Mouse (Mus musculus): ENCODE measurements around the gene Dapp1. TPM values are rescaled to one million over a fixed set of nuclear protein-coding genes. Genes with fewer than 3 reads are reported as not detected.

The Dapp1 gene
- polyA plus RNA-seq, 1 experiment from 2014 or later = 6.9 TPM

- 66% methylated on average over 4 of the region's 4 CpGs for WGBS
- Histone ChIP-seq H3K36me3 (ENCODE audit: control insufficient read depth, insufficient read depth, low read length) (no peaks in the 10 kb centered on the region), H3K4me3 (ENCODE audit: low read depth, low read length) (no peak overlapping the region), H3K9me3 (ENCODE audit: control insufficient read depth, low read length) (no peaks in the 10 kb centered on the region), H3K4me1 (replicated peaks; ENCODE audit: control insufficient read depth, insufficient read depth, low read length) (no peaks in the 10 kb centered on the region), H3K9ac (ENCODE audit: low read length) (no peak overlapping the region), H3K4me2 (ENCODE audit: low read depth, low read length, severe bottlenecking) (no peak overlapping the region), H3K27me3 (ENCODE audit: control insufficient read depth, insufficient read depth, low read length) (no peaks in the 10 kb centered on the region), H3K27ac (ENCODE audit: low read depth, low read length) (no peak overlapping the region)
- DNase-seq (ENCODE audit: low spot score) (no peak), ATAC-seq (replicated peaks; ENCODE audit: low FRiP score) (no peak)
These were observed 31.0 kb upstream of the Dapp1 start for GRCm38 (mm10) chr3:138012351-138012750.

- H3K4me2 ChIP-seq (ENCODE audit: low read depth, low read length, severe bottlenecking) = no peak overlapping the region
- no peaks in the 10 kb centered on the region for H3K27me3 ChIP-seq (ENCODE audit: control insufficient read depth, insufficient read depth, low read length)
- DNase-seq (ENCODE audit: low spot score) = no peak
- H3K9me3 ChIP-seq (ENCODE audit: control insufficient read depth, low read length) = no peaks in the 10 kb centered on the region
- WGBS = 86% methylated on average over 6 of the region's 6 CpGs
- ATAC-seq (replicated peaks; ENCODE audit: low FRiP score) = no peak
- H3K4me1 ChIP-seq (replicated peaks; ENCODE audit: control insufficient read depth, insufficient read depth, low read length) = no peaks in the 10 kb centered on the region
- no peak overlapping the region for H3K9ac ChIP-seq (ENCODE audit: low read length)
- no peak overlapping the region for H3K4me3 ChIP-seq (ENCODE audit: low read depth, low read length)
- H3K36me3 ChIP-seq (ENCODE audit: control insufficient read depth, insufficient read depth, low read length) = no peaks in the 10 kb centered on the region
- no peak overlapping the region for H3K27ac ChIP-seq (ENCODE audit: low read depth, low read length)
These were observed 26.8 kb upstream of the Dapp1 start for GRCm38 (mm10) chr3:138008152-138008551.

GRCm38 (mm10) chr3:138006896-138007295 lies 25.6 kb upstream of the Dapp1 start:
- H3K27me3 ChIP-seq (ENCODE audit: control insufficient read depth, insufficient read depth, low read length) = no peaks in the 10 kb centered on the region
- H3K9ac ChIP-seq (ENCODE audit: low read length) = no peak overlapping the region
- no peak overlapping the region for H3K27ac ChIP-seq (ENCODE audit: low read depth, low read length)
- no peaks in the 10 kb centered on the region for H3K36me3 ChIP-seq (ENCODE audit: control insufficient read depth, insufficient read depth, low read length)
- DNase-seq (ENCODE audit: low spot score) = no peak
- 80% methylated on average over 3 of the region's 3 CpGs for WGBS
- no peak overlapping the region for H3K4me3 ChIP-seq (ENCODE audit: low read depth, low read length)
- H3K9me3 ChIP-seq (ENCODE audit: control insufficient read depth, low read length) = no peaks in the 10 kb centered on the region
- H3K4me1 ChIP-seq (replicated peaks; ENCODE audit: control insufficient read depth, insufficient read depth, low read length) = no peaks in the 10 kb centered on the region
- no peak for ATAC-seq (replicated peaks; ENCODE audit: low FRiP score)
- H3K4me2 ChIP-seq (ENCODE audit: low read depth, low read length, severe bottlenecking) = no peak overlapping the region

- Histone ChIP-seq H3K9me3 (ENCODE audit: control insufficient read depth, low read length) (no peaks in the 10 kb centered on the region), H3K36me3 (ENCODE audit: control insufficient read depth, insufficient read depth, low read length) (no peaks in the 10 kb centered on the region), H3K4me2 (ENCODE audit: low read depth, low read length, severe bottlenecking) (no peak overlapping the region), H3K27ac (ENCODE audit: low read depth, low read length) (no peak overlapping the region), H3K4me1 (replicated peaks; ENCODE audit: control insufficient read depth, insufficient read depth, low read length) (peaks cover 2% of the 10 kb centered on the region; the same call in 1 of the 2 replicates), H3K27me3 (ENCODE audit: control insufficient read depth, insufficient read depth, low read length) (no peaks in the 10 kb centered on the region), H3K9ac (ENCODE audit: low read length) (no peak overlapping the region), H3K4me3 (ENCODE audit: low read depth, low read length) (no peak overlapping the region)
- ATAC-seq (replicated peaks; ENCODE audit: low FRiP score) = no peak
- WGBS = 91% methylated on average over 7 of the region's 7 CpGs
- DNase-seq (ENCODE audit: low spot score) = no peak
These were observed 21.9 kb upstream of the Dapp1 start for GRCm38 (mm10) chr3:138003264-138003663.

GRCm38 (mm10) chr3:138002545-138002944 lies 21.2 kb upstream of the Dapp1 start:
- WGBS = 84% methylated on average over 6 of the region's 6 CpGs
- no peak for ATAC-seq (replicated peaks; ENCODE audit: low FRiP score)
- no peak overlapping the region for H3K27ac ChIP-seq (ENCODE audit: low read depth, low read length)
- no peaks in the 10 kb centered on the region for H3K27me3 ChIP-seq (ENCODE audit: control insufficient read depth, insufficient read depth, low read length)
- DNase-seq (ENCODE audit: low spot score) = no peak
- H3K4me3 ChIP-seq (ENCODE audit: low read depth, low read length) = no peak overlapping the region
- no peaks in the 10 kb centered on the region for H3K9me3 ChIP-seq (ENCODE audit: control insufficient read depth, low read length)
- no peak overlapping the region for H3K9ac ChIP-seq (ENCODE audit: low read length)
- no peaks in the 10 kb centered on the region for H3K36me3 ChIP-seq (ENCODE audit: control insufficient read depth, insufficient read depth, low read length)
- peaks cover 2% of the 10 kb centered on the region; the same call in 1 of the 2 replicates for H3K4me1 ChIP-seq (replicated peaks; ENCODE audit: control insufficient read depth, insufficient read depth, low read length)
- no peak overlapping the region for H3K4me2 ChIP-seq (ENCODE audit: low read depth, low read length, severe bottlenecking)

- Histone ChIP-seq H3K36me3 (ENCODE audit: control insufficient read depth, insufficient read depth, low read length) (no peaks in the 10 kb centered on the region), H3K4me2 (ENCODE audit: low read depth, low read length, severe bottlenecking) (no peak overlapping the region), H3K9ac (ENCODE audit: low read length) (no peak overlapping the region), H3K4me1 (replicated peaks; ENCODE audit: control insufficient read depth, insufficient read depth, low read length) (peaks cover 2% of the 10 kb centered on the region; the same call in 1 of the 2 replicates), H3K27me3 (ENCODE audit: control insufficient read depth, insufficient read depth, low read length) (no peaks in the 10 kb centered on the region), H3K4me3 (ENCODE audit: low read depth, low read length) (no peak overlapping the region), H3K9me3 (ENCODE audit: control insufficient read depth, low read length) (no peaks in the 10 kb centered on the region), H3K27ac (ENCODE audit: low read depth, low read length) (no peak overlapping the region)
- ATAC-seq (replicated peaks; ENCODE audit: low FRiP score) (no peak), DNase-seq (ENCODE audit: low spot score) (no peak)
- WGBS = 88% methylated on average over 4 of the region's 4 CpGs
These were observed 20.5 kb upstream of the Dapp1 start for GRCm38 (mm10) chr3:138001865-138002264.

- Histone ChIP-seq H3K4me2 (ENCODE audit: low read depth, low read length, severe bottlenecking) (no peak overlapping the region), H3K9ac (ENCODE audit: low read length) (no peak overlapping the region), H3K27ac (ENCODE audit: low read depth, low read length) (no peak overlapping the region), H3K9me3 (ENCODE audit: control insufficient read depth, low read length) (no peaks in the 10 kb centered on the region), H3K4me1 (replicated peaks; ENCODE audit: control insufficient read depth, insufficient read depth, low read length) (peaks cover 2% of the 10 kb centered on the region; the same call in 1 of the 2 replicates), H3K27me3 (ENCODE audit: control insufficient read depth, insufficient read depth, low read length) (no peaks in the 10 kb centered on the region), H3K4me3 (ENCODE audit: low read depth, low read length) (no peak overlapping the region), H3K36me3 (ENCODE audit: control insufficient read depth, insufficient read depth, low read length) (no peaks in the 10 kb centered on the region)
- ATAC-seq (replicated peaks; ENCODE audit: low FRiP score) (no peak), DNase-seq (ENCODE audit: low spot score) (no peak)
- WGBS = 82% methylated on average over 4 of the region's 4 CpGs
These were observed 19.4 kb upstream of the Dapp1 start for GRCm38 (mm10) chr3:138000724-138001069.

- no peak overlapping the region for H3K27ac ChIP-seq (ENCODE audit: low read depth, low read length)
- H3K36me3 ChIP-seq (ENCODE audit: control insufficient read depth, insufficient read depth, low read length) = no peaks in the 10 kb centered on the region
- DNase-seq (ENCODE audit: low spot score) = no peak
- no peak for ATAC-seq (replicated peaks; ENCODE audit: low FRiP score)
- no peaks in the 10 kb centered on the region for H3K9me3 ChIP-seq (ENCODE audit: control insufficient read depth, low read length)
- WGBS = 91% methylated on average over 8 of the region's 8 CpGs
- H3K9ac ChIP-seq (ENCODE audit: low read length) = no peak overlapping the region
- no peak overlapping the region for H3K4me3 ChIP-seq (ENCODE audit: low read depth, low read length)
- no peak overlapping the region for H3K4me2 ChIP-seq (ENCODE audit: low read depth, low read length, severe bottlenecking)
- peaks cover 2% of the 10 kb centered on the region; the same call in 1 of the 2 replicates for H3K4me1 ChIP-seq (replicated peaks; ENCODE audit: control insufficient read depth, insufficient read depth, low read length)
- H3K27me3 ChIP-seq (ENCODE audit: control insufficient read depth, insufficient read depth, low read length) = no peaks in the 10 kb centered on the region
These were observed 18.8 kb upstream of the Dapp1 start for GRCm38 (mm10) chr3:138000062-138000723.

GRCm38 (mm10) chr3:137999224-137999790 lies 18.0 kb upstream of the Dapp1 start:
- Histone ChIP-seq H3K9ac (ENCODE audit: low read length) (no peak overlapping the region), H3K36me3 (ENCODE audit: control insufficient read depth, insufficient read depth, low read length) (no peaks in the 10 kb centered on the region), H3K27me3 (ENCODE audit: control insufficient read depth, insufficient read depth, low read length) (no peaks in the 10 kb centered on the region), H3K9me3 (ENCODE audit: control insufficient read depth, low read length) (no peaks in the 10 kb centered on the region), H3K4me3 (ENCODE audit: low read depth, low read length) (no peak overlapping the region), H3K27ac (ENCODE audit: low read depth, low read length) (no peak overlapping the region), H3K4me2 (ENCODE audit: low read depth, low read length, severe bottlenecking) (0 out of 2 replicates have a peak overlapping the region, but pooled peaks have one; percentile 5), H3K4me1 (replicated peaks; ENCODE audit: control insufficient read depth, insufficient read depth, low read length) (peaks cover 2% of the 10 kb centered on the region; the same call in 1 of the 2 replicates)
- WGBS = 46% methylated on average over 9 of the region's 9 CpGs
- ATAC-seq (replicated peaks; ENCODE audit: low FRiP score) = peak; percentile 54
- no peak for DNase-seq (ENCODE audit: low spot score)
